ENCODE assay signal across 7 mouse cellular contexts in genomic region chr11:113683957-113684706, GRCm38 (mm10). TPM values are rescaled to one million over a fixed set of nuclear protein-coding genes. Genes with fewer than 3 reads are reported as not detected.
A peak's percentile ranks its signal among the peaks of the same experiment; 100 is the strongest.
DNase-seq lines count a peak whose midpoint lies in the region; ATAC-seq lines count a peak whose summit lies in the region.

TSS of gene Fam104a (minus strand) at chr11:113684155.
TSS of gene D11Wsu47e (plus strand) at chr11:113684412.

- H3K9ac ChIP-seq in embryonic facial prominence, embryonic 11.5 days (replicated peaks; ENCODE audit: low read length), result peak within 1 kb of the TSS; percentile 88
- H3K9ac ChIP-seq in limb, embryonic 11.5 days (ENCODE audit: low read length), result peak within 1 kb of the TSS; percentile 89
- peak within 1 kb of the TSS; percentile 64 for H3K9ac ChIP-seq in midbrain, embryonic 14.5 days (replicated peaks; ENCODE audit: low read length)

- H3K4me2 ChIP-seq in embryonic facial prominence, embryonic 11.5 days (ENCODE audit: low read depth, low read length), result peak within 1 kb of the TSS; percentile 58
- H3K4me2 ChIP-seq in limb, embryonic 11.5 days (ENCODE audit: low read depth, severe bottlenecking), result peak within 1 kb of the TSS; percentile 74
- H3K4me2 ChIP-seq in midbrain, embryonic 14.5 days (ENCODE audit: low read length), result peak within 1 kb of the TSS; percentile 92

- H3K4me3 ChIP-seq in embryonic facial prominence, embryonic 11.5 days (ENCODE audit: low read depth, low read length), result peak within 1 kb of the TSS; percentile 89
- H3K4me3 ChIP-seq in limb, embryonic 11.5 days (ENCODE audit: low read depth, low read length), result peak within 1 kb of the TSS; percentile 90
- H3K4me3 ChIP-seq in midbrain, embryonic 14.5 days (replicated peaks; ENCODE audit: low read depth, low read length), result peak within 1 kb of the TSS; percentile 91

- peak within 1 kb of the TSS; percentile 93 for H3K27ac ChIP-seq in embryonic facial prominence, embryonic 11.5 days (replicated peaks; ENCODE audit: low read depth, low read length)
- H3K27ac ChIP-seq in limb, embryonic 11.5 days (replicated peaks; ENCODE audit: low read depth, low read length), result peak within 1 kb of the TSS; percentile 97
- H3K27ac ChIP-seq in midbrain, embryonic 14.5 days (replicated peaks; ENCODE audit: low read depth, low read length), result peak within 1 kb of the TSS; percentile 91

- H3K9me3 ChIP-seq in embryonic facial prominence, embryonic 11.5 days (replicated peaks; ENCODE audit: control insufficient read depth, low read length), result no peaks in the 10 kb centered on the region
- H3K9me3 ChIP-seq in limb, embryonic 11.5 days (ENCODE audit: control insufficient read depth, low read length), result no peaks in the 10 kb centered on the region
- no peaks in the 10 kb centered on the region for H3K9me3 ChIP-seq in midbrain, embryonic 14.5 days (ENCODE audit: control insufficient read depth, low read length)

- peaks cover 4% of the 10 kb centered on the region for H3K36me3 ChIP-seq in embryonic facial prominence, embryonic 11.5 days (replicated peaks; ENCODE audit: control insufficient read depth, insufficient read depth, low read depth, low read length)
- H3K36me3 ChIP-seq in limb, embryonic 11.5 days (ENCODE audit: control insufficient read depth, insufficient read depth, low read length), result peaks cover 7% of the 10 kb centered on the region
- H3K36me3 ChIP-seq in midbrain, embryonic 14.5 days (ENCODE audit: control insufficient read depth, insufficient read depth, low read length), result peaks cover 17% of the 10 kb centered on the region

- under 1% methylated on average over 72 of the region's 73 CpGs for WGBS in embryonic facial prominence, embryonic 11.5 days
- under 1% methylated on average over 70 of the region's 73 CpGs for WGBS in limb, embryonic 11.5 days
- WGBS in midbrain, embryonic 14.5 days, result under 1% methylated on average over 73 of the region's 73 CpGs

- no peaks in the 10 kb centered on the region for H3K27me3 ChIP-seq in embryonic facial prominence, embryonic 11.5 days (ENCODE audit: control insufficient read depth, insufficient read depth, low read length)
- no peaks in the 10 kb centered on the region for H3K27me3 ChIP-seq in limb, embryonic 11.5 days (ENCODE audit: control insufficient read depth, insufficient read depth, low read length)
- no peaks in the 10 kb centered on the region for H3K27me3 ChIP-seq in midbrain, embryonic 14.5 days (ENCODE audit: control insufficient read depth, insufficient read depth, low read length)

- peaks cover 3% of the 10 kb centered on the region for H3K4me1 ChIP-seq in embryonic facial prominence, embryonic 11.5 days (ENCODE audit: control insufficient read depth, insufficient read depth, low read length)
- peaks cover 8% of the 10 kb centered on the region for H3K4me1 ChIP-seq in limb, embryonic 11.5 days (ENCODE audit: control insufficient read depth, insufficient read depth, low read length)
- H3K4me1 ChIP-seq in midbrain, embryonic 14.5 days (ENCODE audit: control insufficient read depth, insufficient read depth, low read length), result peaks cover 39% of the 10 kb centered on the region

- peak; percentile 89 for ATAC-seq in embryonic facial prominence, embryonic 11.5 days (replicated peaks; ENCODE audit: insufficient number of reproducible peaks, low FRiP score, low TSS enrichment, low read depth)
- peak; percentile 92 for ATAC-seq in limb, embryonic 11.5 days (ENCODE audit: insufficient number of reproducible peaks, low FRiP score, low TSS enrichment, low read depth)
- ATAC-seq in midbrain, embryonic 14.5 days (ENCODE audit: low FRiP score, low TSS enrichment), result peak; percentile 95

- peak; percentile 97 for DNase-seq in adrenal gland, postnatal 14 days
- peak; percentile 95 for DNase-seq in embryonic facial prominence, embryonic 11.5 days (ENCODE audit: low spot score)
- peak; percentile 100 for DNase-seq in heart, adult 11 months
- peak; percentile 96 for DNase-seq in kidney, adult 18-20 months
- peak; percentile 97 for DNase-seq in limb, embryonic 11.5 days (ENCODE audit: low spot score)
- DNase-seq in midbrain, embryonic 14.5 days, result peak; percentile 99
- peak; percentile 93 to 96 for DNase-seq in spleen, adult 18-20 months

RNA-seq across cellular contexts. Expression of gene Fam104a, which starts in this region (rescaled TPM):
- 25.7 and 28.5 TPM in 2 replicates for total RNA-seq in adrenal gland, postnatal 14 days (2021)
- 51.2 and 52.0 TPM in 2 replicates for polyA plus RNA-seq in embryonic facial prominence, embryonic 11.5 days (2014; fragmentation: Nextera tagmentation; extraction: Ambion mirVana)
- 53.0 and 54.2 TPM in 2 replicates for polyA plus RNA-seq in limb, embryonic 11.5 days (2014; fragmentation: Nextera tagmentation; extraction: Ambion mirVana)
- polyA plus RNA-seq in midbrain, embryonic 14.5 days (2014; fragmentation: Nextera tagmentation; extraction: Ambion mirVana), result 42.9 and 46.1 TPM in 2 replicates

RNA-seq across cellular contexts. Expression of gene D11Wsu47e, which starts in this region (rescaled TPM):
- 15.9 and 18.2 TPM in 2 replicates for total RNA-seq in adrenal gland, postnatal 14 days (2021)
- 24.8 and 26.5 TPM in 2 replicates for polyA plus RNA-seq in embryonic facial prominence, embryonic 11.5 days (2014; fragmentation: Nextera tagmentation; extraction: Ambion mirVana)
- 24.0 and 26.1 TPM in 2 replicates for polyA plus RNA-seq in limb, embryonic 11.5 days (2014; fragmentation: Nextera tagmentation; extraction: Ambion mirVana)
- polyA plus RNA-seq in midbrain, embryonic 14.5 days (2014; fragmentation: Nextera tagmentation; extraction: Ambion mirVana), result 25.5 and 28.8 TPM in 2 replicates

Comparison
In these comparisons a context has a peak if more than half of its experiments do, and no peak if none do; other contexts are left out.
1. Peak in every context shown above with its lines: DNase-seq, ATAC-seq, H3K4me3 ChIP-seq and H3K27ac ChIP-seq.